17 mouse cellular contexts compared by ENCODE assay signal in genomic region chr3:117861977-117862434, GRCm38 (mm10). TPM values are rescaled to one million over a fixed set of nuclear protein-coding genes. Genes with fewer than 3 reads are reported as not detected.
DNase-seq lines count a peak whose midpoint lies in the region; ATAC-seq and TF ChIP-seq lines count a peak whose summit lies in the region.
"Had no signal": no experiment of that assay in that cellular context is flagged by ENCODE, and none has a peak within 500 bp of the region (broad histone marks: within the 10 kb centered on the region; RNA-seq: fewer than 3 reads in every experiment).

No protein-coding gene starts in this region.

- no peaks in the 10 kb centered on the region for H3K9me3 ChIP-seq in liver, embryonic 12.5 days (replicated peaks)
- no peaks in the 10 kb centered on the region for H3K9me3 ChIP-seq in midbrain, embryonic 14.5 days (ENCODE audit: control insufficient read depth, low read length)

- intact Hi-C loops in gastrocnemius, postnatal 36 days (cut with DNase I): no loop called here
- intact Hi-C loops in gastrocnemius, postnatal 14 days (cut with DNase I; ENCODE audit: low total_unique reads): no loop called here

- no peak overlapping the region for H3K4me2 ChIP-seq in liver, embryonic 12.5 days
- no peak overlapping the region for H3K4me2 ChIP-seq in midbrain, embryonic 14.5 days (ENCODE audit: low read length)
- H3K4me2 ChIP-seq: embryonic facial prominence, embryonic 12.5 days; limb, embryonic 12.5 days had no signal

- peak; percentile 55 for ATAC-seq in liver, embryonic 12.5 days
- ATAC-seq in midbrain, embryonic 14.5 days (ENCODE audit: low FRiP score, low TSS enrichment): no peak

- TF ChIP-seq POLR2A in embryonic fibroblast, embryonic 13.5 days (IDR thresholded peaks at IDR 0.05; ENCODE audit: low read depth, low read length): no peak

- H3K4me3 ChIP-seq in embryonic fibroblast, embryonic 13.5 days (ENCODE audit: insufficient read depth, low read length): no peak overlapping the region
- H3K4me3 ChIP-seq in liver, embryonic 12.5 days: no peak overlapping the region
- H3K4me3 ChIP-seq in midbrain, embryonic 14.5 days (replicated peaks; ENCODE audit: low read depth, low read length): no peak overlapping the region
- H3K4me3 ChIP-seq: embryonic facial prominence, embryonic 12.5 days; heart, adult 2 months; limb, embryonic 12.5 days; megakaryocyte, embryonic 14.5 days had no signal

- peaks cover 10% of the 10 kb centered on the region for H3K4me1 ChIP-seq in embryonic fibroblast, embryonic 13.5 days (ENCODE audit: control insufficient read depth, insufficient read depth, low read length)
- 0 out of 2 replicates have a peak, but pooled peaks cover 3% of the 10 kb centered on the region for H3K4me1 ChIP-seq in liver, embryonic 12.5 days
- no peaks in the 10 kb centered on the region for H3K4me1 ChIP-seq in midbrain, embryonic 14.5 days (ENCODE audit: control insufficient read depth, insufficient read depth, low read length)
- H3K4me1 ChIP-seq: embryonic facial prominence, embryonic 12.5 days; limb, embryonic 12.5 days had no signal

- H3K9ac ChIP-seq in liver, embryonic 12.5 days: no peak overlapping the region
- H3K9ac ChIP-seq in midbrain, embryonic 14.5 days (replicated peaks; ENCODE audit: low read length): no peak overlapping the region
- H3K9ac ChIP-seq: embryonic facial prominence, embryonic 12.5 days; limb, embryonic 12.5 days had no signal

- peak overlapping the region; percentile 91 for H3K27ac ChIP-seq in embryonic fibroblast, embryonic 13.5 days (ENCODE audit: insufficient read depth, low read length)
- 0 out of 2 replicates have a peak overlapping the region, but pooled peaks have one; percentile 14 for H3K27ac ChIP-seq in liver, embryonic 12.5 days
- no peak overlapping the region for H3K27ac ChIP-seq in midbrain, embryonic 14.5 days (replicated peaks; ENCODE audit: low read depth, low read length)
- H3K27ac ChIP-seq: embryonic facial prominence, embryonic 12.5 days; heart, adult 2 months; limb, embryonic 12.5 days had no signal

- peak; percentile 22 to 63 for DNase-seq in kidney, adult 8-10 months
- peak; percentile 8 for DNase-seq in lung, postnatal 10 days
- DNase-seq in layer of hippocampus, adult 11-12 months (ENCODE audit: low spot score): no peak
- DNase-seq in gastrocnemius, postnatal 36 days: no peak
- no peak for DNase-seq in midbrain, embryonic 14.5 days
- no peak for DNase-seq in gastrocnemius, postnatal 14 days
- DNase-seq: adrenal gland, postnatal 36 days; cerebellum, postnatal 14 days; heart, adult 2 months; heart, postnatal 14 days; right cerebral cortex, adult 18-20 months had no signal

- 63% methylated on average over 6 of the region's 6 CpGs for WGBS in liver, embryonic 12.5 days (ENCODE audit: insufficient replicate concordance)
- 88% methylated on average over 6 of the region's 6 CpGs for WGBS in midbrain, embryonic 14.5 days

- TF ChIP-seq CTCF in embryonic fibroblast, embryonic 13.5 days (IDR thresholded peaks at IDR 0.05; ENCODE audit: borderline replicate concordance, insufficient read depth, low read length): no peak

- H3K36me3 ChIP-seq in liver, embryonic 12.5 days: peaks cover 4% of the 10 kb centered on the region
- no peaks in the 10 kb centered on the region for H3K36me3 ChIP-seq in midbrain, embryonic 14.5 days (ENCODE audit: control insufficient read depth, insufficient read depth, low read length)
- H3K36me3 ChIP-seq: limb, embryonic 12.5 days had no signal

- H3K27me3 ChIP-seq in liver, embryonic 12.5 days (replicated peaks): no peaks in the 10 kb centered on the region
- no peaks in the 10 kb centered on the region for H3K27me3 ChIP-seq in midbrain, embryonic 14.5 days (ENCODE audit: control insufficient read depth, insufficient read depth, low read length)
- H3K27me3 ChIP-seq: embryonic facial prominence, embryonic 12.5 days; limb, embryonic 12.5 days; megakaryocyte, embryonic 14.5 days had no signal

RNA-seq across cellular contexts. Expression of gene Snx7, which starts 6.7 kb away (rescaled TPM):
- polyA plus RNA-seq in embryonic fibroblast, embryonic 13.5 days (2011; ENCODE audit: insufficient read length, low read depth, missing spikeins): 147 and 185 TPM in 2 replicates
- 13.8 and 15.3 TPM in 2 replicates for polyA plus RNA-seq in liver, embryonic 12.5 days (2016; fragmentation: Nextera tagmentation; extraction: Ambion mirVana)
- 1 to 10 TPM; 2.4 to 2.5 TPM for total RNA-seq in gastrocnemius, postnatal 36 days (2021)
- polyA plus RNA-seq in midbrain, embryonic 14.5 days (2014; fragmentation: Nextera tagmentation; extraction: Ambion mirVana): 4.1 and 9.0 TPM in 2 replicates
- 1 to 10 TPM; 5.5 to 7.0 TPM for total RNA-seq in gastrocnemius, postnatal 14 days (2021)
- total RNA-seq: MEL had no signal

Comparison
In these comparisons a context has a peak if more than half of its experiments do, and no peak if none do; other contexts are left out.
1. DNase-seq: peak in kidney, adult 8-10 months (2 of 2) and lung, postnatal 10 days (single experiment); none in layer of hippocampus, adult 11-12 months (single experiment), gastrocnemius, postnatal 36 days (0 of 2), midbrain, embryonic 14.5 days (single experiment) and gastrocnemius, postnatal 14 days (single experiment).